Mouse (Mus musculus) brain, embryonic 14.5 days (tissue): Measurements from ENCODE around the gene Klb.
A peak's percentile ranks its signal among the peaks of the same experiment; 100 is the strongest.

Source experiments
- CTCF ChIP-seq: fragments of 200-500 bp; IDR thresholded peaks from 2 replicates; pipeline ENCODE4 v1.5.1; 2012; ENCODE audit warnings: inconsistent platforms, mild to moderate bottlenecking, moderate library complexity, borderline replicate concordance; ENCODE audit not compliant: insufficient read depth, insufficient read length; ENCODE audit errors: extremely low read depth
- POLR2A ChIP-seq: fragments of 200-500 bp; IDR thresholded peaks from 2 replicates; pipeline ENCODE4 v1.6.1; 2012; ENCODE audit warnings: mild to moderate bottlenecking, inconsistent platforms, borderline replicate concordance; ENCODE audit not compliant: poor library complexity, insufficient read depth, insufficient read length, severe bottlenecking; ENCODE audit errors: extremely low read depth

- TF ChIP-seq CTCF: no peak
- TF ChIP-seq POLR2A: peak; percentile 60; the same call in 1 of the 2 replicates
Observed at GRCm38 (mm10) chr5:65390648-65391644, 42.8 kb downstream of the Klb start, which contains the start of the genes Rpl9 and Lias.
